Mouse (Mus musculus): Measurements from ENCODE around the gene Litaf. TPM values are rescaled to one million over a fixed set of nuclear protein-coding genes. Genes with fewer than 3 reads are reported as not detected.

The Litaf gene
- polyA plus RNA-seq, 1 experiment from 2014 or later: 99.1 TPM

Other genes with a start within 250 kb of the Litaf start
- 2.8 and 4.1 TPM in 2 replicates for gene Rmi2, start 231.1 kb downstream of the Litaf start, polyA plus RNA-seq (2015; fragmentation: Nextera tagmentation; extraction: Ambion mirVana)
- 22.6 and 23.2 TPM in 2 replicates for gene Snn, start 5.2 kb downstream of the Litaf start, polyA plus RNA-seq (2015; fragmentation: Nextera tagmentation; extraction: Ambion mirVana)
- gene Txndc11, start 68.5 kb upstream of the Litaf start, polyA plus RNA-seq (2015; fragmentation: Nextera tagmentation; extraction: Ambion mirVana): 37.7 and 37.8 TPM in 2 replicates
- 78.5 and 79.8 TPM in 2 replicates for gene Zc3h7a, start 110.2 kb upstream of the Litaf start, polyA plus RNA-seq (2015; fragmentation: Nextera tagmentation; extraction: Ambion mirVana)
- 183 and 209 TPM in 2 replicates for gene Rsl1d1, start 137.2 kb upstream of the Litaf start, polyA plus RNA-seq (2015; fragmentation: Nextera tagmentation; extraction: Ambion mirVana)
- 69.4 and 78.8 TPM in 2 replicates for gene Gspt1, start 188.2 kb upstream of the Litaf start, polyA plus RNA-seq (2015; fragmentation: Nextera tagmentation; extraction: Ambion mirVana)
- not detected in 2 replicates for gene Tnfrsf17, start 247.7 kb upstream of the Litaf start, polyA plus RNA-seq (2015; fragmentation: Nextera tagmentation; extraction: Ambion mirVana)

Data from intestine, embryonic 15.5 days (tissue).